Mouse (Mus musculus): Measurements from ENCODE around the gene Dnaja3.

DNA sequence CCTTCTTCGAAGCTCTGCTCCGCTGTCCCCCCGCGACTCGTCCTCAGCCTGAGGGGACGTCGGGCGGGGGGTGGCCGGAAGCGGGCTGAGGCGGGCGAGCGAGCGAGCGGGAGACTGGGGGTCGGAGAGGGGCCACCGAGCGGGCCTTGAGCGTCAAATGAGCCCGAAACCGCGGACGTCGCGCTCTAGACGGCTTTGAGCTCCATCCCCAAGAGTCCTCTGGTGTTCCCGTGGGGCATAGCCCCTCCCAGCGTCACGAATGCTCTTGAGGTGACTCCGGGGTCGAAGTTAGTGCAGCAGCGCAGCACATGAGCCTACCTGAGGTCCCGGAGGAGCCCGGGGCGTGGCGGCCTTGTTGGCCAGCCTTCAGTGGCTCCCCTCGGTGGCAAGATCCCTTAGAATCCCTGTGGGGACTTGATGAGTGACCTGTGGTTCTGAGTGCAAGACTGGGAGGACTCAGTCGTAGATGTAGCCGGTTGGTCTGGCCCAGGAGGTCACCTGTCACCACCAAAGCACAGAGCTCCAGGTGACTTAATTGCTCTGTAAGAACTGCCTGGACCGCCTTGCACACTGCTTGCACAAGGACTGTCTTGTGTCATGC, 86.8 kb downstream of the Dnaja3 start:
- TF ChIP-seq CTCF (IDR thresholded peaks at IDR 0.05; ENCODE audit: borderline replicate concordance, extremely low read depth, insufficient read depth, insufficient read length) = no peak
- no peak for TF ChIP-seq POLR2A (IDR thresholded peaks at IDR 0.05; ENCODE audit: borderline replicate concordance, extremely low read depth, insufficient read depth, insufficient read length, poor library complexity, severe bottlenecking)
